Mouse (Mus musculus) neural tube, embryonic 15.5 days (tissue): ENCODE results near the gene Sap30l. TPM values are rescaled to one million over a fixed set of nuclear protein-coding genes. Genes with fewer than 3 reads are reported as not detected.
"Not testable (repeated sequence)": the region's sequence is repeated elsewhere in the genome, so short reads cannot be mapped to it uniquely, and the experiment has no call there.

Source experiments
- ATAC-seq: fragments of 200-750 bp; cut with Nextera tagmentation; 2 replicates; pipeline ENCODE4 v1.8.0; 2017; ENCODE audit warnings: mild to moderate bottlenecking, moderate TSS enrichment, moderate library complexity; ENCODE audit not compliant: low FRiP score
- H3K27ac ChIP-seq: fragments of 300-500 bp; sonication (generic); replicated peaks from 2 replicates; pipeline ENCODE4 v1.5.1; 2015; ENCODE audit warnings: mild to moderate bottlenecking, inconsistent platforms
- H3K27me3 ChIP-seq: fragments of 300-500 bp; sonication (generic); replicated peaks from 2 replicates; pipeline ENCODE4 v1.6.1; 2015; ENCODE audit warnings: inconsistent platforms
- H3K36me3 ChIP-seq: fragments of 300-500 bp; sonication (generic); 2 replicates; pipeline ENCODE4 v1.6.1; 2015; ENCODE audit warnings: inconsistent platforms
- H3K4me1 ChIP-seq: fragments of 300-500 bp; sonication (generic); 2 replicates; pipeline ENCODE4 v1.6.1; 2015; ENCODE audit warnings: inconsistent platforms
- H3K4me2 ChIP-seq: fragments of 300-500 bp; sonication (generic); 2 replicates; pipeline ENCODE4 v1.6.1; 2015; ENCODE audit warnings: inconsistent platforms, mild to moderate bottlenecking, moderate library complexity
- H3K4me3 ChIP-seq: fragments of 300-500 bp; sonication (generic); replicated peaks from 2 replicates; pipeline ENCODE4 v1.5.1; 2015; ENCODE audit warnings: mild to moderate bottlenecking, inconsistent platforms
- H3K9ac ChIP-seq: fragments of 300-500 bp; sonication (generic); replicated peaks from 2 replicates; pipeline ENCODE4 v1.6.1; 2015; ENCODE audit warnings: mild to moderate bottlenecking, inconsistent platforms
- H3K9me3 ChIP-seq: fragments of 300-500 bp; sonication (generic); replicated peaks from 2 replicates; pipeline ENCODE4 v1.6.1; 2016; ENCODE audit warnings: inconsistent platforms
- WGBS: fragments of 180-500 bp; shearing (Covaris S2); methylation state at CpG from one replicate; pipeline ENCODE4 v1.1.7; 2015; ENCODE audit warnings: mixed read lengths; 5-methylcytosine and 5-hydroxymethylcytosine counted together
- polyA plus RNA-seq: library from polyadenylated mRNA; unstranded; fragments of >200 nt; fragmentation: Nextera tagmentation; extraction: Ambion mirVana; gene quantifications from 2 replicates; pipeline ENCODE4 v1.2.1, GENCODE M21; 2015

Gene Sap30l
- polyA plus RNA-seq, 1 experiment from 2014 or later = 12.4 TPM

DNA sequence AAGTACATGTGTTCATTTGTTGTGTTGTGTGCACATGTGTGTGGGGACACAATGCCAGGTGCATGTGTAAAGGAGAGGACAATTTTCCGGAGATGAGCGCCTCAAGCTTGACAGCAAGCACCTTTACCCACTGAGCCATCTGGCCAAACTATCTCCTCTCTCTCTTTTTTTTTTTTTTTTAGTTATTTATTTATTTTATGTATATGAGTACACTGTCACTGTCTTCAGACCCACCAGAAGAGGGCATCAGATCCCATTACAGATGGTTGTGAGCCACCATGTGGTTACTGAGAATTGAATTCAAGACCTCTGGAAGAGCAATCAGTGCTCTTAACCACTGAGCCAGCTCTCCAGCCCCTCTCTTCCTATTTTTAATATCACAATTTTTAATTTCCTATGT lies 21.7 kb downstream of the Sap30l start:
- not testable (repeated sequence) for H3K9me3 ChIP-seq, ATAC-seq, H3K9ac ChIP-seq, H3K4me3 ChIP-seq, H3K36me3 ChIP-seq, H3K4me2 ChIP-seq, H3K4me1 ChIP-seq, H3K27ac ChIP-seq
- peaks cover 41% of the 10 kb centered on the region for H3K27me3 ChIP-seq
- WGBS = 93% methylated on average over 2 of the region's 2 CpGs

DNA sequence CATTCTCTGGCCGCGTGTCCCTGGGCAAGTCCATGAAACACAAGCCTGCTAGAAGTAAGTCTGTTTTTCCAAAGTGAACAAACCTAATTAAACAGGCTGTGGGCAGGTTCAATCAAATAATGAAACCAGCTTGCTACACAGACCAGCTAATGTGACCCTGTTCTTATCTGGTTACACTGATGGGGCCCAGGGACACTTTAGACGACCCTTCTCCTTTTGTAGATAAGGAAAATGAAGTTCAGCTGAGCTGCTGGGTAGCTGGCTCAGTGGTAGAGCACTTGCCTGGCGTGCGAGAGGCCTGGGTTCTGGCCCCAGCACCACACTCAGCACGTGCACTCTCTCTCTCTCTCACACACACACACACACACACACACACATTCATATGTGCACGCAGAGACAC lies 22.3 kb downstream of the Sap30l start:
- H3K9ac ChIP-seq = no peak overlapping the region
- no peak overlapping the region for H3K4me2 ChIP-seq
- H3K27me3 ChIP-seq = peaks cover 41% of the 10 kb centered on the region
- H3K36me3 ChIP-seq = no peaks in the 10 kb centered on the region
- peaks cover 9% of the 10 kb centered on the region for H3K4me1 ChIP-seq
- no peak overlapping the region for H3K4me3 ChIP-seq
- H3K27ac ChIP-seq = no peak overlapping the region
- ATAC-seq = no peak
- H3K9me3 ChIP-seq = no peaks in the 10 kb centered on the region
- WGBS = 76% methylated on average over 7 of the region's 7 CpGs

DNA sequence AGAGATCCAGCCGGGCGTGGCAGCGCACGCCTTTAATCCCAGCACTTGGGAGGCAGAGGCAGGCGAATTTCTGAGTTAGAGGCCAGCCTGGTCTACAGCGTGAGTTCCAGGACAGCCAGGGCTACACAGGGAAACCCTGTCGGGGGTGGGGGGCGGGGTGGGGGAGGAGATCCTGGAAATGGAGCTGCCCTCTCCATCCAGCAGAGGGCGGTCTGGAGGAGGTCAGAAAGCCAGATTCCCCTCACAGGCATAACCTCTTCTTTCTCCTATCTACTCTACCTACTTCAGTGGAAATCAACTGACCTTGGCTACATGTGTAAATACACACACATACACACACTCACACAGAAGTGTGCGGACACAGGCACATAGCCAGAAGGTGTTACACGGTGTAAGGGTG lies 23.8 kb downstream of the Sap30l start:
- not testable (repeated sequence) for H3K4me2 ChIP-seq, H3K27ac ChIP-seq, ATAC-seq, H3K9me3 ChIP-seq, H3K4me3 ChIP-seq, H3K9ac ChIP-seq, H3K36me3 ChIP-seq
- H3K27me3 ChIP-seq = peaks cover 56% of the 10 kb centered on the region
- 62% methylated on average over 11 of the region's 11 CpGs for WGBS
- peaks cover 15% of the 10 kb centered on the region for H3K4me1 ChIP-seq

DNA sequence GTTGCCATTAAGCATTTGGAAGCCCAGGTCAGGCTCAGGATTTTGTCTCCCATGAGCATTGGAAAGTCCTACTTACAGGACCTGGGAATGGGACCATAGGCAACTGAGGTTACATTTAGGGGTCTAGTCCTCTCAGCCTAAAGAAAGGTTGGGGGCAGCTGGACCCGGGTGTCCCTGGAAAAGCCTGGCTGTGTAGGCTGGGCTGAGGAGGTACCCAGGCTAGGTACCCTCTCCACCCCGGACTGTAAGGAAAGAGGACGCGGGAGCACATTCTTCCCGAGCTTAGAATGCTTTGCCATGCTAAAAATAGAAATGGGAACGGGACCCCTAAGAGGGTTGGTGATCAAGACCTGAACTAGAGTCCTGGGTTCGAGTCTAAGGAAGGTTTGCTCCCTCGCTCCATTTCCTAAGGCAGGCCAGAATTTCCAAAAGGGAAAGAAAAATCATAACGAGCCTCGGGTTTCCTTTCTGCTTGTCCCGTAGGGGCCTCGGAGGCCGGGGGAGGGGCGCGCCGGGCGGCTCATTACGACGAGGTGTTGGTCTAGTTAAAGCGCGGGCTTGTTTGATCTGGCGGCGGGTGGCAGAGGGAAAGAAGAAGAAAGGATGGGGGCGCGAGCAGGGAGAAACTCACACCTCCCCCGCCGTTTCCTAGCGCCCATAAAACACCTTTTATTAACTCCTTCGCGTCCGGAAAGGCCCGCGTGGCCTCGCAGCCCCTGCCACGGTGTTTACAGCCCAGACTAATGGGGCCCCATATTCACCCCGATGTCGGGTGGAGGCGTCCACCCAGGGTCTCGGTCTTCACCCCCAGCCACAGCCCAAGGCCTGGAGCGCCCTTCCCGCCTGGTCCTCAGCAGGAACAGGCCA lies 25.8 kb downstream of the Sap30l start:
- 0 out of 2 replicates have a peak overlapping the region, but pooled peaks have one; percentile 1 for H3K9ac ChIP-seq
- H3K9me3 ChIP-seq = no peaks in the 10 kb centered on the region
- H3K4me2 ChIP-seq = peak overlapping the region; percentile 52
- no peak overlapping the region for H3K27ac ChIP-seq
- peaks cover 21% of the 10 kb centered on the region for H3K4me1 ChIP-seq
- no peak for ATAC-seq
- H3K36me3 ChIP-seq = no peaks in the 10 kb centered on the region
- H3K4me3 ChIP-seq = peak overlapping the region; percentile 15; the same call in 1 of the 2 replicates
- H3K27me3 ChIP-seq = peaks cover 76% of the 10 kb centered on the region
- WGBS = 1% methylated on average over 40 of the region's 41 CpGs

DNA sequence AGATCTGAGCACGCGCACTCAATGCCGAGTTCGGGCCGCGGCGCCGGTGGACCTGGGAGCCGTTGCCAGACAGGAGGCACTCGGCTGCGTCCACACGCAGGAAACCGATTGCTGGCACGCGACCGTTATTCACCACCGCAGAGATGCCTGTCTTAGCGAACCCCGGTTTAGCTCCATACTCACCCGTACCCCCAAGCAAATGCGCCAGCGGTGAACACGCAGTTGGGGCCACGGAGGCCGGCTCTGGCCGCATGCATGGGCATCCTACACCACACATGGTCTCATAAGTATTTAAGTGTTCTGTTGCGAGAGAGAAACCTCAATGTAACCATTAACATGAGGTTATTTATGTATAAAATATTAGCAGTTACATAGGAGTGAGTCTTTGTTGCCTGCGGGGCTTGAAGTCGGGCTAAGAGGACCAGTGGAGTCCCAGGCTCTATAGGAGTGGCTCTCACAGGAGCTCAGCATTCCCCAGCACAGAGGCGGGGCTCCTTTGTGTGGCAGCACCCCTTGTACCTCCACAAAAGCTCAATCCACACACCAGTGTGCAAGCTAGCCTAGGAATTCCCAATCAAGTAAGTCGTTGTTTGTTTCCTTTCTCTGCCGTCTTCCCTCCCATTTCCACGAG lies 26.6 kb downstream of the Sap30l start:
- WGBS = under 1% methylated on average over 33 of the region's 33 CpGs
- 0 out of 2 replicates have a peak overlapping the region, but pooled peaks have one; percentile 1 for H3K9ac ChIP-seq
- peak overlapping the region; percentile 15; the same call in 1 of the 2 replicates for H3K4me3 ChIP-seq
- peak overlapping the region; percentile 52 for H3K4me2 ChIP-seq
- H3K36me3 ChIP-seq = no peaks in the 10 kb centered on the region
- no peak for ATAC-seq
- H3K4me1 ChIP-seq = peaks cover 21% of the 10 kb centered on the region
- H3K27ac ChIP-seq = no peak overlapping the region
- H3K9me3 ChIP-seq = no peaks in the 10 kb centered on the region
- H3K27me3 ChIP-seq = peaks cover 84% of the 10 kb centered on the region

DNA sequence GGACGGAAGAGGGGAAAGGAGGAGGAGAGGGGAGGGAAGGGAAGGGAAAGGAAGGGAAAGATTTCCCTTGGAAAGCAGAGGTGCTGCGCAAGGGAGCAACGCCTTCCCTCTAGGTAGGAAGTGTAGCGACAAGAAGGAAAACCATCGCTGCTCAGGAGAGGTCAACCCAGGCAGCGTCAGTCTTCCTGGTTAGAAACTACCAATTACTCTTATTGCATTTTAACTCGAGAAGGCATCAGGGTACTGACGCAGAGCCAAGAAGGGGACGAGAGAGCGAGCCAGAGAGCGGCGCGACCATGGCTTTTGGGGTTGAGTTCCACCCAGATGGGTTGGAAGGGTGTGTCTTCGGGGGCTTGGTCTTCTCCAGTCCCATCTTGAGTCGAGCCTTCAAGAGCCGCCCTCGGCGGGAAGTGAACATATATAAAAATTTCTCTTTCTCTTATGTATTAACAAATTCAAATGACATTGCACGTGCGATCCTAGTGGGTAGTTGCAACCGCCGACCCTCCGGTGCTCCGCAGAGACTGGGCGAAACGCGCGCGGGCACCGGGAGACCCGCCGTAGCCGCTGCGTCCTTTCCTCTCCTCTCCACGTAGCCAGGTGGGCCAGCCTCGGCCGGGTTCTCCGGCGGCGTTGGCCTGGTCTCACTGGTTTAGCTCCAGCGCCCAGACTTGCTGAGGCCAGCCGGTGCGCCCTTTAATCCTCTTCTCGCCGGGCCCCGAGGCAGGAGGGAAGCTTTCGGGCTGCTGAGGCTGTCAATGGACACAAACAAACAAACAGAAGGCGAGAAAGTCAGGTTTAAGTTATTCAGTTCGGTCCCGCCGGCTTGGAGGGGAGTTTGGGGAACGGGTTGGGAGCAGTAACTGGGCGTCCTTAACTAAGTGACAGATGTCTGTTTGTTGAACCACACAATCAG lies 27.8 kb downstream of the Sap30l start:
- ATAC-seq = no peak
- WGBS = 2% methylated on average over 53 of the region's 53 CpGs
- H3K4me3 ChIP-seq = no peak overlapping the region
- peaks cover 28% of the 10 kb centered on the region for H3K4me1 ChIP-seq
- H3K9ac ChIP-seq = no peak overlapping the region
- no peaks in the 10 kb centered on the region for H3K9me3 ChIP-seq
- H3K27me3 ChIP-seq = peaks cover 88% of the 10 kb centered on the region
- no peak overlapping the region for H3K27ac ChIP-seq
- H3K36me3 ChIP-seq = no peaks in the 10 kb centered on the region
- H3K4me2 ChIP-seq = no peak overlapping the region

DNA sequence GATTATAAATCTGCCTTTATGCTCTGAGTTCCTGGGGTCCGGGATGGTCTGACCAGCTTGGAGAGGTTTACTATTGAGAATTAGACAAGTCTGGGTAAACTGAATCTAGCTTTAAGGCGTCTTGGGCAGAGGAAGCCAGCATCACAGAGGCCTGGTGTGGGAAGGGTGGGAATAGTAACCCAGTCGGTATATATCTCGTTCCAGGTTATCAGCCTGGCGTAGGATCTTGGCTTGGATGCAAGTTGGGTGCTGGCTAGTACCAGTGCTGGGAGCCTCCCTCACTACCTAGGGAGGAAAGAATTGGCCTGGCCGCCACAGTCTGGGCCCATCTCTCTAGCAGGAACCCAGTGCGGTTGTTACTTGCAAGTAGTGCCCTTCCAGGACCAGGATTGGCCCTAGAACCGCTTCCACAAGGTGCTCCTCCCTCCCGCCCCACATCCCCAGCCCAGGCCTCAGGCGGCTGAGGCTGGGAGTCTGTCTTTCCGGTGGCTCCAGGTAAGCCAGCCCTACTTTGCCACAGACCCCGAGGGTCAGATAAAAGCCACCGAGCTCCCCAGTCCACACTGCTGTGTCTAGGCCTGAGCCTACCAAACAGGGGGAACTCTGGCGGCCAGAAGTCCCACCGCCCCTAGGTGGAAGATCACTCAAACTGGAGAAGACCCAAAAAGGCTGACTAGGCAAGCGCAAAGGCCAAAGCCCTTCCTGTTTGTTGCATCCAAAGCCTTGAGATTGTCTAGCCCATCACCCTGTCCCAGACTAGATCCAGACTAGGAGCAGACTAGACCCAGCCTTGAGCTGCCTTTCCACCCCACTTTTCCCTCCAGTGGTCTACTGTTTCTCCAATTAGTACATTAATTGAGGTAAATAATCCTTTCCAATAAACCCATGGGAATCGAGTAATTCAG lies 28.7 kb downstream of the Sap30l start:
- whole genome bisulfite sequencing = 18% methylated on average over 17 of the region's 17 CpGs

DNA sequence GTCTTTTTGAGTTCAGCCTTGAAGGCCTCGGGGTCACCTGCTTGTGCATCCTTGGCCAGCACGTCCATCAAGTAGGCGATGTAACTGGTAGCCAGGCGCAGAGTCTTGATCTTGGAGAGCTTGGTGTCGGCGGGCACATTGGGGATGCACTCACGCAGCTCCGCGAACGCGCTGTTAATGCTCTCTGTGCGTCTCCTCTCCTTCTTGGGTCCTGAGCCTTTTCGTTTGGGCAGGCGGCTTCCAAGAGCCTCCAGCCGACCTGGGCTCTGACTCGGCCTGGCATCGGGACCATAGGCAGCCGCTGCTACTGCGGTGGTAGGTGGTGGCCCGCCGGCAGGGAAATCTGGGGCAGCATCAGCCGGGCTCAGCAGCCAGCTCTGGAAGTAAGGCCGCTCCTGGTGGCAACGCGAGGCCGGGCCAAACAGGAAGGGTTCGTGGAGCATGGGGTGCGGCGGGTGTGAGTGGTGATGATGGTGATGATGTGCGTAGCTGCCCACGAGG lies 29.9 kb downstream of the Sap30l start:
- Histone ChIP-seq H3K36me3 (no peaks in the 10 kb centered on the region), H3K27ac (no peak overlapping the region), H3K9me3 (no peaks in the 10 kb centered on the region), H3K4me2 (0 out of 2 replicates have a peak overlapping the region, but pooled peaks have one; percentile 1), H3K4me3 (no peak overlapping the region), H3K4me1 (peaks cover 28% of the 10 kb centered on the region), H3K9ac (no peak overlapping the region), H3K27me3 (peaks cover 91% of the 10 kb centered on the region)
- ATAC-seq = no peak
- WGBS = 2% methylated on average over 31 of the region's 31 CpGs

More for the DNA sequence above, 28.7 kb downstream of the Sap30l start:
- Histone ChIP-seq H3K36me3 (no peaks in the 10 kb centered on the region), H3K4me3 (no peak overlapping the region), H3K9ac (no peak overlapping the region), H3K27me3 (peaks cover 89% of the 10 kb centered on the region), H3K9me3 (no peaks in the 10 kb centered on the region), H3K4me1 (peaks cover 28% of the 10 kb centered on the region), H3K4me2 (no peak overlapping the region), H3K27ac (no peak overlapping the region)
- ATAC-seq = no peak

DNA sequence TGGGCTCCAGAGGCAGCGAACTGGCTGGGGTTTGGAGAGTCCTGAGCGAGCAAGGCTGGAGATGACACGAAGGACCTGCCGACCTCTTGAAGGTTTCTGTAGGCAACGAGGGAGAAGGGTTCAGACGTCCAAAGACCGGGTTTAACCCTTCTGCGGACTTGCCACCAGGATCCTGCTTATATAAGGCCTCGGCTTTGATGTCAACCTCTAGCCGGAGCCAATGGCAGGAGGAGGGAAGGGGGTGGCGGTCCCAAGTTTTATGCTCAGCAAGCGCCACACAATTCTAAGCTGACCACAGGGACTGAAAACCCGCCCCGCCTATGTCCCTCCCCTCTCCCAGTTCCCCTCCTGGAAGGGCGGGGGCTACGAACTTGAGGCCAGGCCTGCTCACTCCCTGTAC lies 30.4 kb downstream of the Sap30l start:
- H3K27me3 ChIP-seq = peaks cover 91% of the 10 kb centered on the region
- no peaks in the 10 kb centered on the region for H3K9me3 ChIP-seq
- ATAC-seq = no peak
- H3K9ac ChIP-seq = no peak overlapping the region
- no peak overlapping the region for H3K4me3 ChIP-seq
- H3K27ac ChIP-seq = no peak overlapping the region
- H3K36me3 ChIP-seq = no peaks in the 10 kb centered on the region
- WGBS = 7% methylated on average over 16 of the region's 16 CpGs
- 0 out of 2 replicates have a peak overlapping the region, but pooled peaks have one; percentile 1 for H3K4me2 ChIP-seq
- peaks cover 32% of the 10 kb centered on the region for H3K4me1 ChIP-seq

DNA sequence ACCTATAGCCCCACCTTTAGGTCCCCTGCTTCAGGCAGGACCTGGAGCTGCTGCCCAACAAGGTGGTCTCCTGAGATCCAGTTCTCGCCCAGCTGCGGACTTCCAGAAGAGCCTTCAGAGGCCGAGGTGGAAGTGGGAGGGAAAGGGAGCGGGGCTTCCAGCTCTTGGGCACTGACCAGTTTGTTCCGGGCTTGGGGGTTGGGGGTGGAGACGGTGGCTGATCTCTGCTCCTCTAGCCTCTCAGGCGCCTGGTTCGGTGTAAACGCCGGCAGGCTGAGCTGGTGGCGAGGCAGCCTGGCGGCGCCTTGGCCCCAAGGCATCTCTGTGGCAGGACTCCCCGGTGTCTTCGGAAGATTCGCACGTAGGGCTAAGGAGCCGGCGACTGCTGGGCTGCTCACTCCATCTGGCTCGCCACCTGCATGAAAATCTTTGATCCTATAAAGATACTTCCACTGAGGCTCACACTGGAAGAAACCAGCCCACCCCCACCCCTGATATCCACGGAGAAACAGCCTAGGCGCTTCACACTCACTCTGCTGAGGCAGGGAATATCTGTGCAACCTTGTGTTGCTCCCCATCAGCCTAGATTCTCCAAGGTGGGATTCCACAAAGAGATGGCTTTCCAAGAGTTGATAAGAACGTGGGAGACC lies 31.2 kb downstream of the Sap30l start, which contains the start of gene Hand1:
Gene Hand1 (minus strand): TSS at position 267 of the 650 bp plus-strand sequence.
- WGBS = 6% methylated on average over 23 of the region's 23 CpGs
- 0 out of 2 replicates have a peak within 1 kb of the TSS, but pooled peaks have one; percentile 1 for H3K4me2 ChIP-seq
- H3K4me3 ChIP-seq = no peak within 1 kb of the TSS
- peaks cover 34% of the 10 kb centered on the region for H3K4me1 ChIP-seq
- H3K27ac ChIP-seq = no peak within 1 kb of the TSS
- peaks cover 85% of the 10 kb centered on the region for H3K27me3 ChIP-seq
- H3K9me3 ChIP-seq = no peaks in the 10 kb centered on the region
- no peak for ATAC-seq
- H3K36me3 ChIP-seq = no peaks in the 10 kb centered on the region
- no peak within 1 kb of the TSS for H3K9ac ChIP-seq
